Mouse (Mus musculus) thymus, adult 2 months (tissue): Measurements from ENCODE around the gene Adamts10.

Experiments used
- CTCF ChIP-seq: fragments of 200-500 bp; IDR thresholded peaks from 2 replicates; pipeline ENCODE4 v1.5.1; 2012; ENCODE audit warnings: mild to moderate bottlenecking, control low read depth, low read length, moderate library complexity, borderline replicate concordance; ENCODE audit not compliant: control insufficient read depth, poor library complexity, insufficient read depth; ENCODE audit errors: extremely low read depth
- POLR2A ChIP-seq: fragments of 200-500 bp; IDR thresholded peaks from 2 replicates; pipeline ENCODE4 v1.6.1; 2012; ENCODE audit warnings: mild to moderate bottlenecking, low read length, control low read depth, moderate library complexity; ENCODE audit not compliant: control insufficient read depth, poor library complexity, insufficient read depth; ENCODE audit errors: extremely low read depth

GRCm38 (mm10) chr17:33599836-33600475, 76.0 kb downstream of the Adamts10 start:
- no peak for TF ChIP-seq CTCF
- no peak for TF ChIP-seq POLR2A
